Mouse (Mus musculus) midbrain, embryonic 13.5 days (tissue): ENCODE measurements around the gene Nuak2. TPM values are rescaled to one million over a fixed set of nuclear protein-coding genes. Genes with fewer than 3 reads are reported as not detected.
A peak's percentile ranks its signal among the peaks of the same experiment; 100 is the strongest.

Experiments
- ATAC-seq: fragments of 200-750 bp; cut with Nextera tagmentation; 2 replicates; pipeline ENCODE4 v1.8.0; 2017; ENCODE audit warnings: mild to moderate bottlenecking, moderate TSS enrichment, moderate library complexity
- H3K27ac ChIP-seq: fragments of 300-500 bp; sonication (generic); 2 replicates; pipeline ENCODE4 v1.5.1; 2015; ENCODE audit warnings: inconsistent platforms, mild to moderate bottlenecking, moderate library complexity
- H3K27me3 ChIP-seq: fragments of 300-500 bp; sonication (generic); 2 replicates; pipeline ENCODE4 v1.6.1; 2015; ENCODE audit warnings: mild to moderate bottlenecking, inconsistent platforms
- H3K36me3 ChIP-seq: fragments of 300-500 bp; sonication (generic); 2 replicates; pipeline ENCODE4 v1.6.1; 2015; ENCODE audit warnings: mild to moderate bottlenecking, inconsistent platforms
- H3K4me1 ChIP-seq: fragments of 300-500 bp; sonication (generic); replicated peaks from 2 replicates; pipeline ENCODE4 v1.6.1; 2015; ENCODE audit warnings: inconsistent platforms
- H3K4me2 ChIP-seq: fragments of 300-500 bp; sonication (generic); replicated peaks from 2 replicates; pipeline ENCODE4 v1.6.1; 2015; ENCODE audit warnings: moderate library complexity, mild to moderate bottlenecking, inconsistent platforms
- H3K4me3 ChIP-seq: fragments of 300-500 bp; sonication (generic); replicated peaks from 2 replicates; pipeline ENCODE4 v1.5.1; 2015; ENCODE audit warnings: mild to moderate bottlenecking, inconsistent platforms
- H3K9ac ChIP-seq: fragments of 300-500 bp; sonication (generic); replicated peaks from 2 replicates; pipeline ENCODE4 v1.6.1; 2015; ENCODE audit warnings: mild to moderate bottlenecking, inconsistent platforms
- H3K9me3 ChIP-seq: fragments of 300-500 bp; sonication (generic); 2 replicates; pipeline ENCODE4 v1.6.1; 2016; ENCODE audit warnings: mild to moderate bottlenecking, inconsistent platforms
- WGBS: fragments of 180-500 bp; shearing (Covaris S2); methylation state at CpG from one replicate; pipeline ENCODE4 v1.1.7; 2015; 5-methylcytosine and 5-hydroxymethylcytosine counted together
- polyA plus RNA-seq: library from polyadenylated mRNA; unstranded; fragments of >200 nt; fragmentation: Nextera tagmentation; extraction: Ambion mirVana; gene quantifications from 2 replicates; pipeline ENCODE4 v1.2.1, GENCODE M21; 2015

Gene Nuak2
- polyA plus RNA-seq, 1 experiment from 2014 or later: 56.3 TPM

GRCm38 (mm10) chr1:132287445-132287844, 28.5 kb upstream of the Nuak2 start:
- Histone ChIP-seq H3K9me3 (no peaks in the 10 kb centered on the region), H3K9ac (peak overlapping the region; percentile 7; the same call in 1 of the 2 replicates), H3K27ac (peak overlapping the region; percentile 53; the same call in 1 of the 2 replicates), H3K36me3 (no peaks in the 10 kb centered on the region), H3K4me2 (0 out of 2 replicates have a peak overlapping the region, but pooled peaks have one; percentile 2), H3K4me3 (no peak overlapping the region), H3K4me1 (peaks cover 62% of the 10 kb centered on the region), H3K27me3 (peaks cover 9% of the 10 kb centered on the region)
- 65% methylated on average over 2 of the region's 2 CpGs for WGBS
- no peak for ATAC-seq

GRCm38 (mm10) chr1:132287991-132288451, 27.9 kb upstream of the Nuak2 start:
- no peak for ATAC-seq

GRCm38 (mm10) chr1:132289965-132290364, 26.0 kb upstream of the Nuak2 start:
- peaks cover 9% of the 10 kb centered on the region for H3K27me3 ChIP-seq
- no peak overlapping the region for H3K4me3 ChIP-seq
- H3K36me3 ChIP-seq: no peaks in the 10 kb centered on the region
- H3K4me2 ChIP-seq: no peak overlapping the region
- H3K27ac ChIP-seq: peak overlapping the region; percentile 39; the same call in 1 of the 2 replicates
- 60% methylated on average over 6 of the region's 6 CpGs for WGBS
- no peaks in the 10 kb centered on the region for H3K9me3 ChIP-seq
- no peak overlapping the region for H3K9ac ChIP-seq
- H3K4me1 ChIP-seq: peaks cover 57% of the 10 kb centered on the region
- ATAC-seq: 0 out of 2 replicates have a peak, but pooled peaks have one; percentile 32

More at GRCm38 (mm10) chr1:132287991-132288451, 27.9 kb upstream of the Nuak2 start:
- Histone ChIP-seq H3K9ac (no peak overlapping the region), H3K9me3 (no peaks in the 10 kb centered on the region), H3K4me2 (no peak overlapping the region), H3K4me3 (no peak overlapping the region), H3K27ac (peak overlapping the region; percentile 20; the same call in 1 of the 2 replicates), H3K36me3 (no peaks in the 10 kb centered on the region), H3K4me1 (peaks cover 62% of the 10 kb centered on the region), H3K27me3 (peaks cover 9% of the 10 kb centered on the region)
- 6% methylated on average over 11 of the region's 11 CpGs for WGBS

GRCm38 (mm10) chr1:132290921-132291675, 24.8 kb upstream of the Nuak2 start:
- H3K4me3 ChIP-seq: no peak overlapping the region
- no peaks in the 10 kb centered on the region for H3K9me3 ChIP-seq
- no peak overlapping the region for H3K9ac ChIP-seq
- peaks cover 5% of the 10 kb centered on the region for H3K27me3 ChIP-seq
- ATAC-seq: peak; percentile 47
- WGBS: 26% methylated on average over 11 of the region's 11 CpGs
- no peaks in the 10 kb centered on the region for H3K36me3 ChIP-seq
- H3K27ac ChIP-seq: peak overlapping the region; percentile 68
- no peak overlapping the region for H3K4me2 ChIP-seq
- H3K4me1 ChIP-seq: peaks cover 66% of the 10 kb centered on the region

- Histone ChIP-seq H3K36me3 (no peaks in the 10 kb centered on the region), H3K9ac (no peak overlapping the region), H3K4me2 (no peak overlapping the region), H3K4me3 (no peak overlapping the region), H3K4me1 (peaks cover 69% of the 10 kb centered on the region), H3K9me3 (no peaks in the 10 kb centered on the region), H3K27ac (peak overlapping the region; percentile 68), H3K27me3 (no peaks in the 10 kb centered on the region)
- ATAC-seq: peak; percentile 41
- 38% methylated on average over 4 of the region's 4 CpGs for WGBS
Measured at GRCm38 (mm10) chr1:132291706-132292105, 24.2 kb upstream of the Nuak2 start.

GRCm38 (mm10) chr1:132292318-132293129, 23.4 kb upstream of the Nuak2 start:
- peak overlapping the region; percentile 68; the same call in 1 of the 2 replicates for H3K27ac ChIP-seq
- H3K4me2 ChIP-seq: no peak overlapping the region
- WGBS: 49% methylated on average over 21 of the region's 21 CpGs
- H3K36me3 ChIP-seq: no peaks in the 10 kb centered on the region
- no peak overlapping the region for H3K4me3 ChIP-seq
- no peaks in the 10 kb centered on the region for H3K27me3 ChIP-seq
- no peak for ATAC-seq
- peaks cover 71% of the 10 kb centered on the region for H3K4me1 ChIP-seq
- no peak overlapping the region for H3K9ac ChIP-seq
- no peaks in the 10 kb centered on the region for H3K9me3 ChIP-seq

GRCm38 (mm10) chr1:132295506-132295905, 20.4 kb upstream of the Nuak2 start:
- no peak overlapping the region for H3K4me2 ChIP-seq
- H3K27me3 ChIP-seq: 0 out of 2 replicates have a peak, but pooled peaks cover 4% of the 10 kb centered on the region
- peak overlapping the region; percentile 41; the same call in 1 of the 2 replicates for H3K27ac ChIP-seq
- H3K4me3 ChIP-seq: no peak overlapping the region
- no peak for ATAC-seq
- WGBS: 61% methylated on average over 7 of the region's 7 CpGs
- peaks cover 75% of the 10 kb centered on the region for H3K4me1 ChIP-seq
- no peak overlapping the region for H3K9ac ChIP-seq
- H3K9me3 ChIP-seq: no peaks in the 10 kb centered on the region
- no peaks in the 10 kb centered on the region for H3K36me3 ChIP-seq

GRCm38 (mm10) chr1:132296051-132296450, 19.9 kb upstream of the Nuak2 start:
- Histone ChIP-seq H3K4me2 (no peak overlapping the region), H3K9me3 (no peaks in the 10 kb centered on the region), H3K27ac (peak overlapping the region; percentile 41; the same call in 1 of the 2 replicates), H3K4me3 (no peak overlapping the region), H3K9ac (no peak overlapping the region), H3K36me3 (no peaks in the 10 kb centered on the region), H3K4me1 (peaks cover 72% of the 10 kb centered on the region), H3K27me3 (0 out of 2 replicates have a peak, but pooled peaks cover 4% of the 10 kb centered on the region)
- ATAC-seq: no peak
- WGBS: 72% methylated on average over 3 of the region's 3 CpGs

GRCm38 (mm10) chr1:132298425-132298800, 17.5 kb upstream of the Nuak2 start, which contains the start of gene Klhdc8a:
Gene Klhdc8a (plus strand): TSS chr1:132298626.
- H3K4me1 ChIP-seq: peaks cover 71% of the 10 kb centered on the region
- H3K36me3 ChIP-seq: no peaks in the 10 kb centered on the region
- H3K27ac ChIP-seq: peak within 1 kb of the TSS; percentile 84
- H3K9me3 ChIP-seq: no peaks in the 10 kb centered on the region
- peak within 1 kb of the TSS; percentile 98 for H3K4me2 ChIP-seq
- peak; percentile 71 for ATAC-seq
- H3K9ac ChIP-seq: peak within 1 kb of the TSS; percentile 92
- 0% methylated on average over 28 of the region's 28 CpGs for WGBS
- H3K4me3 ChIP-seq: peak within 1 kb of the TSS; percentile 65
- peaks cover 8% of the 10 kb centered on the region; the same call in 1 of the 2 replicates for H3K27me3 ChIP-seq

- ATAC-seq: peak; percentile 70
- peaks cover 8% of the 10 kb centered on the region; the same call in 1 of the 2 replicates for H3K27me3 ChIP-seq
- peak overlapping the region; percentile 65 for H3K4me3 ChIP-seq
- H3K4me1 ChIP-seq: peaks cover 75% of the 10 kb centered on the region
- H3K27ac ChIP-seq: peak overlapping the region; percentile 84
- under 1% methylated on average over 52 of the region's 71 CpGs for WGBS
- H3K9ac ChIP-seq: peak overlapping the region; percentile 92
- peak overlapping the region; percentile 98 for H3K4me2 ChIP-seq
- H3K9me3 ChIP-seq: no peaks in the 10 kb centered on the region
- H3K36me3 ChIP-seq: no peaks in the 10 kb centered on the region
Measured at GRCm38 (mm10) chr1:132298801-132299464, 17.0 kb upstream of the Nuak2 start.

GRCm38 (mm10) chr1:132299744-132300143, 16.2 kb upstream of the Nuak2 start:
- Histone ChIP-seq H3K36me3 (no peaks in the 10 kb centered on the region), H3K4me1 (peaks cover 76% of the 10 kb centered on the region), H3K27ac (no peak overlapping the region), H3K9me3 (no peaks in the 10 kb centered on the region), H3K4me2 (peak overlapping the region; percentile 98), H3K27me3 (peaks cover 8% of the 10 kb centered on the region; the same call in 1 of the 2 replicates), H3K9ac (peak overlapping the region; percentile 92), H3K4me3 (peak overlapping the region; percentile 65)
- ATAC-seq: no peak
- WGBS: 84% methylated on average over 5 of the region's 5 CpGs
